Mouse (Mus musculus) liver, adult 2 months (tissue): ENCODE results near the gene Atp11b. TPM values are rescaled to one million over a fixed set of nuclear protein-coding genes. Genes with fewer than 3 reads are reported as not detected.

Source experiments
- DNase-seq: peaks from one replicate; pipeline ENCODE4 v3.0.0-alpha.2; 2011; ENCODE audit warnings: low read depth, low spot score; ENCODE audit errors: extremely low read depth
- H3K27ac ChIP-seq: fragments of 200-500 bp; replicated peaks from 2 replicates; pipeline ENCODE4 v1.5.1; 2012; ENCODE audit warnings: low read depth, mild to moderate bottlenecking, control low read depth, inconsistent platforms, low read length; ENCODE audit not compliant: insufficient read depth
- H3K27me3 ChIP-seq: fragments of 200-500 bp; 2 replicates; pipeline ENCODE4 v1.6.1; 2012; ENCODE audit warnings: mild to moderate bottlenecking, moderate library complexity, low read length, inconsistent platforms; ENCODE audit not compliant: control insufficient read depth, insufficient read depth
- H3K36me3 ChIP-seq: fragments of 200-500 bp; 2 replicates; pipeline ENCODE4 v1.6.1; 2012; ENCODE audit warnings: low read length, inconsistent platforms; ENCODE audit not compliant: control insufficient read depth, insufficient read depth
- H3K4me1 ChIP-seq: fragments of 200-500 bp; 2 replicates; pipeline ENCODE4 v1.6.1; 2011; ENCODE audit warnings: low read length; ENCODE audit not compliant: control insufficient read depth, insufficient read depth
- H3K4me3 ChIP-seq: fragments of 200-500 bp; 2 replicates; pipeline ENCODE4 v1.5.1; 2011; ENCODE audit warnings: low read depth, mild to moderate bottlenecking, control low read depth, low read length, moderate library complexity; ENCODE audit not compliant: insufficient read depth
- H3K79me2 ChIP-seq: fragments of 200-500 bp; 2 replicates; pipeline ENCODE4 v1.6.1; 2012; ENCODE audit warnings: inconsistent platforms, mild to moderate bottlenecking, low read length, moderate library complexity; ENCODE audit not compliant: control insufficient read depth, insufficient read depth
- H3K9ac ChIP-seq: fragments of 200-500 bp; 2 replicates; pipeline ENCODE4 v1.6.1; 2012; ENCODE audit warnings: low read depth, mild to moderate bottlenecking, control low read depth, inconsistent platforms, low read length
- CTCF ChIP-seq: fragments of 200-500 bp; IDR thresholded peaks from 2 replicates; pipeline ENCODE4 v1.5.1; 2011; ENCODE audit warnings: low read depth, low read length, control low read depth
- POLR2A ChIP-seq: fragments of 200-500 bp; IDR thresholded peaks from 2 replicates; pipeline ENCODE4 v1.6.1; 2011; ENCODE audit warnings: low read length, control low read depth; ENCODE audit not compliant: insufficient read depth; ENCODE audit errors: extremely low read depth
- WGBS: fragments of 180-500 bp; shearing (Covaris S2); methylation state at CpG from one replicate; pipeline ENCODE4 v1.1.7; 2018; 5-methylcytosine and 5-hydroxymethylcytosine counted together
- polyA plus RNA-seq: library from polyadenylated mRNA; depleted of rRNA; stranded (reverse); fragments of >200 nt; gene quantifications from 2 replicates; pipeline ENCODE4 v1.2.3, GENCODE M21; 2012
- total RNA-seq: library from RNA; depleted of rRNA; stranded (reverse); fragments of >200 nt; gene quantifications from 2 replicates; pipeline ENCODE4 v1.2.3, GENCODE M21; 2014

The Atp11b gene
- total and polyA plus RNA-seq, 2 experiments = 8.2 to 34.0 TPM

DNA sequence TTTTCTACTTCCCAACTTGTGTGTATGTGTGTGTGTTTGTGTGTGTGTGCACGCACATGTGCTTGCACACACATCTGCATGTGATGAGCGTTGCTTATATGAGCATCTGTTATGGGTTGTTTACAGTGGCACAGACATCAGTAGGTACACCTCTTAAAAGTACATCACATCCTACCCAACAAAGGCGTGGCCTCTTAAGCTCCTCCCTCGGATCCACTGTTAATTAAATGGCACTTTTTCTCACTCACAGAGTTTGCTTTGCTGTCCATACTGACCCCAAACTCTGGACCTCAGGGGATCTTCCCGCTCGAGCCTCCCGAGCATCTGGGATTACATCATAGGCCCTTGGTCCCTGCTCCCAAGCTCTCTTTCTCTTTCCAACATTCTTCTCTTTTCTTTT is 31.1 kb upstream of the Atp11b start:
- Histone ChIP-seq H3K4me3 (no peak overlapping the region), H3K27me3 (no peaks in the 10 kb centered on the region), H3K36me3 (no peaks in the 10 kb centered on the region), H3K9ac (no peak overlapping the region), H3K27ac (no peak overlapping the region), H3K79me2 (no peaks in the 10 kb centered on the region), H3K4me1 (no peaks in the 10 kb centered on the region)
- DNase-seq = no peak
- no peak for TF ChIP-seq CTCF
- TF ChIP-seq POLR2A = no peak
- WGBS = 91% methylated on average over 7 of the region's 7 CpGs

DNA sequence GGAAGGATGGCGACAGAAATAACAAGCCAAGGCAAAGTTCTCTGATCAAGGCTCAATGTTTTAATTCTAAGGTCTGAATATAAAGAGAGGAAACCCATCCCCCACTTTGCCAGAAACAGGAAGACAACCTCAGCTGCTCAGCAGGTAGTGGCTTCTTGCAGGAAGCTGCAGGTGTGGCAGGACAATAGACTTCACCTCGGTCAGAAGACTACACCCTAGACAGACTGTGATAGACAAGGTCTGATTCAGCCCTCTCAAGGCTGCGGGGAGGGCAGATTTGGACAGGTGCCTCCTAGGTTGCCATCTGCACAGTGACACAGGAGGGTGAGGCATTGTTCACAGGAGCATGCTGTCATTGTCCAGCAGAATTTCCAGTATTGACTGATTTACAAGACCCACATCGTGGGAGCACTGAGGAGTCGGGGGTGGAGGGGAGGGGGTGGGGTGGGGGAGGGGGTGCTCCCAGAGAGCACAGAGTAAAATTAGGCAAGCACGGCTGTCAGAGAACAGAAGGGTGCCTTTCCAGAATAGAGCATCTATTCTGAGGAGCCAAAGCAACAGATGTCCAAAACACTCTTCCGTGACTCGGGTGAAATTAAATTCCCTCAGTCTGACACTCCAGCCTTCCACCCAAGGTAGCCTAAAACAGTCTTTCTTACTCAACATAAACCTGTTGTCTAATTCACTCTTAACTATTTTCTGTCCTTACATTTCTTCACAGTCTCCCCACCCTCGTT is 30.2 kb upstream of the Atp11b start:
- Histone ChIP-seq H3K27me3 (no peaks in the 10 kb centered on the region), H3K36me3 (no peaks in the 10 kb centered on the region), H3K4me1 (no peaks in the 10 kb centered on the region), H3K9ac (no peak overlapping the region), H3K4me3 (no peak overlapping the region), H3K79me2 (no peaks in the 10 kb centered on the region), H3K27ac (no peak overlapping the region)
- TF ChIP-seq CTCF (no peak), POLR2A (no peak)
- WGBS = 65% methylated on average over 9 of the region's 9 CpGs
- DNase-seq = no peak

DNA sequence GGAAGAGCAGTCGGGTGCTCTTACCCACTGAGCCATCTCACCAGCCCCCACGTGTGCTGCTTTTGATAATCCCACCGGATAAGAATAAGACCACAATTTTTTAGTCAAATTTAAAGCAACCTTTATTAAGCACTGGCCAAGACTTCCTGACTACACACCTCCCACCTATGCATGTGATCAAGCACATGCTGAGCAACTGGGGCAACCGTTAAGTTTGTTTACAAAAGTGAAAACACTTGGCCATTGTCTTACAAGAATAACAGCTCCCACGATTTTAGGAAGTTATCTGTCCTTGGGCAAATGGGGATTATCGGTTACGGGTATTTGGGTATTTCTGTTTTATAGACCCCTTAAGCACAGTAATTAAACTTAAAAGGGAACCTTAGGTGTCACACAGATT is 28.8 kb upstream of the Atp11b start:
- Histone ChIP-seq H3K4me3 (no peak overlapping the region), H3K79me2 (no peaks in the 10 kb centered on the region), H3K27me3 (no peaks in the 10 kb centered on the region), H3K9ac (no peak overlapping the region), H3K4me1 (no peaks in the 10 kb centered on the region), H3K36me3 (no peaks in the 10 kb centered on the region), H3K27ac (no peak overlapping the region)
- 71% methylated on average over 7 of the region's 7 CpGs for WGBS
- no peak for TF ChIP-seq CTCF
- no peak for TF ChIP-seq POLR2A
- DNase-seq = no peak

DNA sequence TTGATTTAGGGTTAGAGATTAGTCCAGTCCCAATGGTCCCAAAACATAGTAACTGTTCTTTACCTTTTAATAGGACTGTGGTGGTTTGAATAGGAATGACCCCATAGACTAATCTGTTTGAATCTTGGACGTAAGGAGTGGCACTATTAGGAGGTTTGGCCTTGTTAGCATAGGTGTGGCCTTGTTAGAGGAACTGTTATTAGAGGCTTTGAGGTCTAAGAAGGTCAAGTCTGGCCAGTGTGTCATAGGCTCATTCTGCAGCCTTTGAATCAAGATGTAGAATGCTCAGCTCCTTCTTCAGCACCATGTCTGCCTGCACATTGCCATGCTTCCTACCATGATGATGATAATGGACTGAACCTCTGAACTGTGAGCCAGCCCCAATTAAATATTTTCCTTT is 27.0 kb upstream of the Atp11b start:
- Histone ChIP-seq H3K4me1 (no peaks in the 10 kb centered on the region), H3K36me3 (no peaks in the 10 kb centered on the region), H3K79me2 (no peaks in the 10 kb centered on the region), H3K27me3 (no peaks in the 10 kb centered on the region), H3K27ac (no peak overlapping the region), H3K9ac (no peak overlapping the region), H3K4me3 (no peak overlapping the region)
- TF ChIP-seq CTCF (no peak), POLR2A (no peak)
- DNase-seq = no peak
- 78% methylated on average over 1 of the region's 1 CpGs for WGBS

DNA sequence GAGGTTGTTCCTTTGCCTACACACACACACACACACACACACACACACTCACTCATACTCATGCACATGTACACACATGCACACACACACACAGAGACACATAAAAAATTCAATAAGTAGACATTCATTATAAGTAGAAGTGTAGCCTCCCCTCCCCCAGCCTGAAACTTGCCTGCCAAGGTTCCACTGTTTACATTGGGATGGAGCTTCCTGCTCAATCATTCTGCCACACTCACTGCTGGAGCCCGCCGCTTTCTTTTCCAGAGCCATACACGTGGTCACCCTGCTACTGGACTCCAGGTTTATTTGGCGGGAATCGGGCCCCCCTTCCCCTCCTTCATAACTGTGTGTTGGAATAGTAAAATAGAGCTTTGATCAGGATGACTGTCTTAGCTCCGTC is 24.4 kb upstream of the Atp11b start:
- no peaks in the 10 kb centered on the region for H3K79me2 ChIP-seq
- 61% methylated on average over 6 of the region's 6 CpGs for WGBS
- no peaks in the 10 kb centered on the region for H3K27me3 ChIP-seq
- no peak overlapping the region for H3K4me3 ChIP-seq
- no peak overlapping the region for H3K27ac ChIP-seq
- H3K4me1 ChIP-seq = no peaks in the 10 kb centered on the region
- H3K36me3 ChIP-seq = no peaks in the 10 kb centered on the region
- no peak for DNase-seq
- no peak overlapping the region for H3K9ac ChIP-seq
- TF ChIP-seq CTCF (no peak), POLR2A (no peak)

DNA sequence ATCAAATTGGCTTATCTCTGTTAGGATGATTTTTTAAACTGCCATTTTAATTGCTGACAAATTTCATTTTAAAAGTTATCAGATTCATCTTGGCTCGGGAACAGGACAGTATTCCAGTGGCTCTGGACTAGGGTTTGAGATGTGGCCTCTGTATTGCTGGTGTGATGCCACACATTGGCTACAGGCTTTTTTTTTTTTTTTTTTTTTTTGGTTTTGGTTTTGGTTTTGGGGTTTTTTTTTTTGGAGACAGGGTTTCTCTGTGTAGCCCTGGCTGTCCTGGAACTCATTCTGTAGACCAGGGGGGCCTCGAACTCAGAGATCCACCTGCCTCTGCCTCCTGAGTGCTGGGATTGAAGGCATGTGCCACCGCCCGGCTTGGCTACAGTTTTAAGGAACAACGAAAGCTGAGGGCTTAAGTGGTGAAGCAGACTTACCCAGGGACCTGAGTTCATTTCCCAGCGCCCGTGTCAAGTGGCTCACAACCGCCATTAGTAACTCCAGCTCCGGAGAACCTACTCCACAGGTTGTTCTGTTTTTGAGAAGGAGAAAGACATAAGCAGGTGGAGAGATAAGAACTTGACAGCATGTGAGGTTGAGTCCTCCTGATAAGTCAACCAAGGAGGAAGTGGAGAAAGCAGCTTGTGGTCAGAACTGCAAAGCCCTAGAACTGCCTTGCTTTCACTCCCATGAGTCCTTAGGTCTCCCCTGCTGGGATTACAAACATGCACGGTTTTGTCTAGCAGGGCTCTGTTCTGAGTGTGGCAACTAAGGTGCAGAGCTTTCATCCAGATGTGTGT is 21.7 kb upstream of the Atp11b start:
- no peak for DNase-seq
- H3K9ac ChIP-seq = no peak overlapping the region
- no peaks in the 10 kb centered on the region for H3K79me2 ChIP-seq
- no peaks in the 10 kb centered on the region for H3K36me3 ChIP-seq
- no peak overlapping the region for H3K4me3 ChIP-seq
- TF ChIP-seq POLR2A (no peak), CTCF (no peak)
- WGBS = 73% methylated on average over 10 of the region's 10 CpGs
- H3K4me1 ChIP-seq = no peaks in the 10 kb centered on the region
- no peaks in the 10 kb centered on the region for H3K27me3 ChIP-seq
- H3K27ac ChIP-seq = no peak overlapping the region
